Mouse (Mus musculus): ENCODE results near the gene Paqr5.

The Paqr5 gene

DNA sequence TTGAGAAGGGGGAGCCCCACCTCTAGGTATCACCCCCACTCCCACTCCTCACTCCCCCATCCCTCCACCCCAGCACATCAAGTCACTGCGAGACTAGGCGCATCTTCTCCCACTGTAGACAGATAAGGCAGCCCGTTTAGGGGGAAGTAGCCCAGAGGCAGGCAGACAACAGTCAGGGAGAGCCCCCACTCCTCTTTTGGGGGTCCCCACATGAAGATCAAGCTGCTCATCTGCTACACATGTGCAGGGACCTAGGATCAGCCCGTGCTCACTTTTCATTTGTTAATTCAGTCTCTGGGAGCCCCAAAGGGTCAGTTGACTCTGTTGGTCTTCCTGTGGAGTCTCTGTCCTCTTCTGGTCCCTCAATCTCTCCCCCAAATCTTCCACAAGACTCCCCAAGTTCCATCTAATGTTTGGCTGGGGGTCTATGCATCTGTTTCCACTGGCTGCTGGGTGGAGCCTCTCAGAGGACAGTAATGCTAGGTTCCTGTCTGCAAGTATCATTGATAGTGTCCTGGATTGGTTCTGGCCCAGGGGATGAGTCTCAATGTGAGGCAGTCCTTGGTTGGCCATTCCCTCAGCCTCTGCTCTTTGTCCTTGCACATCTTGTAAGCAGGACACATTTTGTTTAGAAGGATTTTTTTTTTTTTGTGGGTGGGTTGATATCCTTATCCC is 118.9 kb downstream of the Paqr5 start:
- DNase-seq: no peak

- no peak for DNase-seq
Observed at GRCm38 (mm10) chr9:61906912-61907311, 119.7 kb downstream of the Paqr5 start.

GRCm38 (mm10) chr9:61905576-61905975 is 121.1 kb downstream of the Paqr5 start:
- no peak for DNase-seq

- DNase-seq: no peak
Observed at GRCm38 (mm10) chr9:61904201-61904600, 122.5 kb downstream of the Paqr5 start.

All from layer of hippocampus, adult 9-11 months (tissue).